Mouse (Mus musculus) layer of hippocampus, adult 8-10 months (tissue): ENCODE measurements around the gene Wnk4. TPM values are rescaled to one million over a fixed set of nuclear protein-coding genes. Genes with fewer than 3 reads are reported as not detected.

Source experiments
- DNase-seq, 2 experiments: peaks; one replicate each; pipeline ENCODE4 v3.0.0; 2022; ENCODE audit warnings: low spot score in 2 of 2
- total RNA-seq, 4 experiments: library from RNA; stranded (reverse); gene quantifications; 2 replicates each; pipeline ENCODE4 v1.2.4; 2022

The Wnk4 gene
- total RNA-seq = 10 to 100 TPM in 3 of 4 experiments, 1 to 10 TPM in 1; 9.0 to 11.6 (median 10.9) TPM

DNA sequence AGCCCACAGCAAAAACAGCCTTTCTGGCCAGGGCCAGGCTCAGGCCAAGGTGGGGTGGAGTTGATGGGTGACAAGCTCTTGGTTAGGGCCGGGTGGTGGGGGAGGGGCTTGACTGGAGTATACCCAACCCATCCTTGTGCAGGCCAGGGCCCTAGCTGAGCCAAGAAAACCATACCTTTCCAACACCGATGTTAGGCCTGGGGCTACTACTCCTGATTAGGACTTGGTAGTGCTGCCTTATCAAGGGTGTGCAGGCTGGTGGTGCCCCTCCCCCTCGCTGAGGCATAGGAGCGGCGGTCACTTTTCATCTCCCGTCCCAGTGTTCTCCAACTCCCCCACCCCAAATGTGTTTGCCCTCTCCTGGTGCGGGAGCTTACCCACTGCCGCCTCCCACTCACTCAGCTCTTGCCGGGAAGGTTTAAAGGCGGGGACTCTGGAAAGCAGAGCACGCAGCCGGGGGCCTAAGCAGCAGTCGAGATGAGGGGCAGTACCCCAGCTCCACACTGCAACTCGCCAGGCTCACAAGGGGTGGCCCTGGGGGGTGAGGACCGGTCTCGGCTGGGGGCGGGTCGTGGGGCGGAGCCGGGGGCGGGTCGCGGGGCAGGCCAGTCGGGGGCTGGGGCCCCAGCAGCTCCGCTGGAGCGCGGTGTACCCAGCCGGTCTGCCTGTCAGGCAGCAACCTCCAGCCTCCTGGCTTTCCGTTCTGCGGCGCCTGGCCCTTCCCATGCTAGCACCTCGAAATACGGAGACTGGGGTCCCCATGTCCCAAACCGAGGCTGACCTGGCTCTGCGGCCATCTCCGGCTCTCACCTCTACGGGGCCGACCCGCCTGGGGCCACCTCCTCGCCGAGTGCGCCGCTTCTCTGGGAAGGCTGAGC lies at the start of gene Wnk4:
Gene Wnk4 (plus strand): TSS at position 620 of the 878 bp plus-strand sequence.
- DNase-seq = no peak

GRCm38 (mm10) chr11:101211970-101212369 lies 48.4 kb upstream of the Wnk4 start:
- no peak for DNase-seq

GRCm38 (mm10) chr11:101216936-101217335 lies 43.4 kb upstream of the Wnk4 start:
- DNase-seq = no peak

GRCm38 (mm10) chr11:101218436-101219055 lies 41.8 kb upstream of the Wnk4 start:
- DNase-seq = no peak

- no peak for DNase-seq
Measured at GRCm38 (mm10) chr11:101220853-101221252, 39.5 kb upstream of the Wnk4 start.

GRCm38 (mm10) chr11:101221306-101221986 lies 38.9 kb upstream of the Wnk4 start:
- DNase-seq = peak in 1 of 2 experiments; percentile 22

GRCm38 (mm10) chr11:101224337-101224736 lies 36.0 kb upstream of the Wnk4 start:
- no peak for DNase-seq

DNA sequence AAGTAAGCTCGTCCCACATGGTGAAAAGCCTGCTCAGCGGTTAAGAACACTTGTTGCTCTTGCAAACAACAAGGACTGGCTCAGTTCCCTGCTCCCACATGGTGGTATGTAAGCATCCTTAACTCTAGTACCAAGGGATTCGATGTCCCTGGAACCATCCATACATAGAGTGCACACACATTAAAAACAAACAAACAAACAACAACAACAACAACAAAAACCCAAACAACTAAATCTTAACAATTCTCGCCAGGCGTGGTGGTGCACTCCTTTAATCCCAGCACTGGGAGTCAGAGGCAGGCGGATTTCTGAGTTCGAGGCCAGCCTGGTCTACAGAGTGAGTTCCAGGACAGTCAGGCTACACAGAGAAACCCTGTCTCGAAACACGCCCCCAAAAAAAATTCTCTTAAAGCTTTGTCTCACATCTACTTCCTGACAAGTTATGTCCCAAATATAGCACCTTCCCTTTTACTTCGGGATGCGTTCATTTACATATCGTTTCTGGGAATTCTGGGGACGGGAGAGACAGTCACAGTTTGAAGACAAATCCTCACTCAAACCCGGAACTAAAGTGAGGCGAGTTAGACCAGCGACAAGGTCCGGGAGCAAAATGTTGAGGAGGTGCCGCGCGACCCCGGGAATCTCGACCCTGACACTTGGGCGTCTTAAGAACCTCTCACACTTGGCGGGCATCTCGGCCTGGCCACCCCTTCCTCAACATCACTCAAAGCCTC lies 34.9 kb upstream of the Wnk4 start:
- DNase-seq = no peak

- peak; percentile 84 to 88 for DNase-seq
Measured at GRCm38 (mm10) chr11:101226065-101226701, 34.2 kb upstream of the Wnk4 start, which contains the start of gene Ezh1. TSS of gene Ezh1 (minus strand) at chr11:101226463.

GRCm38 (mm10) chr11:101229361-101229900 lies 30.9 kb upstream of the Wnk4 start:
- DNase-seq = no peak

GRCm38 (mm10) chr11:101230061-101230511 lies 30.3 kb upstream of the Wnk4 start:
- peak in 1 of 2 experiments; percentile 31 for DNase-seq

- no peak for DNase-seq
Measured at GRCm38 (mm10) chr11:101230526-101230925, 29.8 kb upstream of the Wnk4 start.

DNA sequence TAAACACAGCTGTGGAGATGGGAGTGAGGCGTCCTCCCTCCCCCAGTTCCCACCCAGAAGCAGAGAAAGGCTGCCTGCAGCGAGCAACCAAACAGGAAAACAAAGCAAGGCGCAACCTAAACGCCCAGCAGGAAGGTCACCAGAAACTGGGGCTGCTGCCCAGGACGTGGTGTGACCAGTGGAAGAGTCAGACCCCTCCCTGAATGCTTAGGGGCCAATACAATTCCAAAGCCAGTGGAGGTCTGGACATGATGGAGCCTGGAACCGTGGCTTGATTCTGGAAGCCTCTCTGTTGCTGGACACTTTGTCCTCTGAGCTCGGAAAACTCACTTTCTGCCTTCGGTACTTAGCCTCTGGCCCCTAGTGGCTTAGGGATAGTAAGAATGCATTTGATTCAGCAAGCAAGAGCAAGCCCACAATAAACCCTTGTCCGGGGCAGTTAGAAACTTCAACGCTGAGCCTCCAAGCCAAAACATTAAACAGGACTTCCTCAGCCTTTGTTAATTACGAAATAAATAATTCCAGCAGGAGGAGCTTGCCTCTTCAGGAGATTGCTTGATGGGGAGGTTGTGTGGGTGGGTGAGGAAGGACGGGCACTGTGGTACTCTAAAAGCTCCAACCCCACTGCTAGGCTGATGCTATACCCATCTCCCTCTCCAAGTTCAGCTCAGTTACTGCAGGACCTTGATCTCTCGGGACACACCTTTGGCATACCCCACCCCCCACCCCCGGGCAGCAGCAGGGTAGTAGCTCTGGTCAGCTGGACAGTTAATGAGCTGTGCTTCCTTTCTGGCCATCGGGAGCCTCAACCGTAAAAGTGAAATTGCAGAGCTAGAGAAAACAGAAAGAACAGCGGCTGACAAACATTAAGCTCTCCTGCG lies 29.1 kb upstream of the Wnk4 start:
- DNase-seq = peak in 1 of 2 experiments; percentile 21

GRCm38 (mm10) chr11:101232010-101232839 lies 28.1 kb upstream of the Wnk4 start:
- DNase-seq = no peak

GRCm38 (mm10) chr11:101233240-101233639 lies 27.1 kb upstream of the Wnk4 start:
- no peak for DNase-seq

GRCm38 (mm10) chr11:101234124-101234523 lies 26.2 kb upstream of the Wnk4 start:
- no peak for DNase-seq

DNA sequence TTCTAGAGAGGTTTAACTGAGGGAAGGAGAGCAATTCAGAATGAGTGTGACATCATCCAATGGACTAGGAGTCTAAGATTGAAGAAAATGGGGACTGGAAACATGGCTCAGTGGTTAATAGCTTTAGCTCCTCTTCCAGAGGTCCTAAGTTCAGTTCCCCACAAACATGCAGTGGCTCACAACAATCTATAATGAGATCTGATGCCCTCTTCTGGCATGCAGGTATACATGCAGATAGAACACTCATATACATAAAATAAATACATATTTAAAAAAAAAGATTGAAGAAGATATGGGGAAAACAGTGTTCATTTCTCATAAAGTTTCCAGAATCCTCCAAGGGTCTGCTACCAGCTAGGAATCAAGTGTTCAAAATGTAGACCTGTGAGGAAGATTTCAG lies 24.9 kb upstream of the Wnk4 start:
- DNase-seq = no peak

DNA sequence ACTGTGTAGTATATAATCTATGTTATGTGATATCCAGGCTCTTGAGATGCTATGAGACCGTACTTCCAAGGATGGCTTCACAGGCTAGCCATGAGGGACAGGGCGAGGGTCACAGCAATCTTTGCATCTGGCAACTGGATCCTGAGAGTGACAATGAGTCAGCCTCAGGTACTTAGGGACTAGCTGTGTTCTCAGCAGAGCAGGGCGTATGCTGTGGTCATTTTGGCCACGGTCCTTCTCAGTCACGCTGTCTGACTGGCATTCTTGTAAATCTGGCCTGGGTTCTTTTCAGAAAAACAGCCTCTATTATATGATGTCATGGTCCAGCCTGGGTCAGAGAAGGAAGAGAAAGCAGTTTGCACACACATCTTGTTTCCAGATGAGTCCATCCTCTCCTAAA lies 23.6 kb upstream of the Wnk4 start:
- DNase-seq = no peak
